Mouse (Mus musculus) kidney, adult 2 months (tissue): ENCODE data around the gene Mrps27.

Experiments
- CTCF ChIP-seq: fragments of 200-500 bp; conservative IDR thresholded peaks from 2 replicates; pipeline ENCODE4 v1.5.1; 2011; ENCODE audit warnings: low read depth, mild to moderate bottlenecking, control low read depth, low read length, moderate library complexity, mixed read lengths; ENCODE audit not compliant: insufficient read depth, insufficient read length
- POLR2A ChIP-seq: fragments of 200-500 bp; IDR thresholded peaks from one replicate; pipeline ENCODE4 v1.6.1; 2011; ENCODE audit warnings: low read depth, low read length, control low read depth

DNA sequence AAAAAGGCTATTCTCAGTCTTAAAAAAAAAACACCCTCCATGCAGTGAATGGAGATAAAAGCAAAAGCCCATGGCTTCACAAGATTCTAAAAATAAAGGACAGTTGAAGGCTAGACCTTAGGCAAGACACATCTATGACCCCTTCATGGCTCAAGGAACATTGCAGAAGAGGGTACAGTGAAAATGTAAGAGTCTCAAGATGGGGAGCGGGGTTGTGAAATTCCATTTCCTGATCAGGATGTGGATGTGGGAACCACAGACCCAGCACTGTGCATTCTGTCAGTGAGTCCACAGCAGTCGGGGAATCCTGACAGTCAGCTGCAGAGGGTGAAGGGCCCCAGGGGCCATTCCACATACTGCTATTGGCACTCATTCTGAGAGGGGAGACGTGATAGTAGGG is 48.5 kb downstream of the Mrps27 start:
- TF ChIP-seq POLR2A (no peak), CTCF (no peak)
